Mouse (Mus musculus) layer of hippocampus, adult 9-10 months (tissue): ENCODE results near the gene Cnr2.

ENCODE experiments used
- DNase-seq: peaks from one replicate; pipeline ENCODE4 v3.0.0; 2022; ENCODE audit warnings: low spot score

Cnr2 gene

DNA sequence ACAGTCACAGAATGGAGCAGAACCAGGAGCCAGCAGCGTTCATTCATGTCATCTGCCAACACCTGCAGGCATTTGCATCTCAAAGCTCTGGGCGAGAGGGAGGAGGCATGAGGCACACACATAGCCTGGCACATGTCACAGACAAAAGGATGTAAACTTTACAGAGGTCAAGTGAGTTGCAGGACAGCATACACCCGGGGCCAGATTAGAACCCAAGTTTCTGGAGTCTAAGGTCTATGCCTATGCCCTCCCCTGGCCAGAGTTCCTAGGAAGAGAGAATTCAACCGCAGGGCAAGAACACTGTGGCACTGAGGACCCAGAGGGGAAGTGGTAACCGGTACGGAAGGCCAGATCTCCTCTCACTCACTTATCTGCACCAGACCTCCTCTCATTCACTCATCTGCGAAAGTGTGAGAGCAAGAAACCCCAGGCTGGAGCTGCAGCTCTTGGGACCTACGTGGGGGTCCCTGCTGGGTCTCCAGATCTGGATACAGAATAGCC is at the start of gene Cnr2:
Gene Cnr2, plus strand, starts transcription at position 324 of the 501 bp plus-strand sequence.
- no peak for DNase-seq

- DNase-seq, result no peak
Observed at GRCm38 (mm10) chr4:135847581-135847980, 47.6 kb upstream of the Cnr2 start.

DNA sequence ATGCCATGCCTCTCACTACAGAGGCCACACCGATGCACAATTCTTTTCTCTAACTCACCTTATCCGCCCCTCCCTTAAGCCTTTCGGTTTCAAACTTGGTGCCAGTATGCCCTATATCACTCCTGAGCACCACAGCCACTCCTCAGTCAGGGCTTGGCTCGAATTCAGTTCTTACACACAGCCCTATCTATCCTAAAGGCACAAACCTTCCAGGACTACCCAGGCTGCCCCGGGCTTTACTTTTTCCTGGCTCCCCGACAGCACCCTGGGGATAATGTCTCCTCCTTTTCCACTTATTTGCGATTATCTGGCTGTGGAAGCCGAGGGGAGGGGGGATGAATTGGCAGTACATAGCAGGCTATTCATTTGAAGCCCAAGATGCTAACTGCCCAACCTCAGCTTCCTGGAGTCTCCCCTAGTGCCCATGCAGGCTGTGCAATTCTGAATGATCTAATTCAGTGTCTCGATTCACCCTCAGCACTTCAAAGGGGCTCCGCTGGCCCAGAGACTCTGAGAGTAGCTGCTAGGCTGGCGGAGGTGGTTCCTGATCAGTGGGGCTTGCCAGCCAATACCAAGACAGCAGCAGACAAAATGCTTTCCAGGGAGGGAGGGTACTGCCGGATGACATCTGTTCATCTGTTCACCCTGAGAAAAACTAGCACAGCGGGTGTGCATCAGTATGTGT is 44.6 kb upstream of the Cnr2 start:
- no peak for DNase-seq

- DNase-seq, result no peak
Observed at GRCm38 (mm10) chr4:135851942-135852341, 43.3 kb upstream of the Cnr2 start.

DNA sequence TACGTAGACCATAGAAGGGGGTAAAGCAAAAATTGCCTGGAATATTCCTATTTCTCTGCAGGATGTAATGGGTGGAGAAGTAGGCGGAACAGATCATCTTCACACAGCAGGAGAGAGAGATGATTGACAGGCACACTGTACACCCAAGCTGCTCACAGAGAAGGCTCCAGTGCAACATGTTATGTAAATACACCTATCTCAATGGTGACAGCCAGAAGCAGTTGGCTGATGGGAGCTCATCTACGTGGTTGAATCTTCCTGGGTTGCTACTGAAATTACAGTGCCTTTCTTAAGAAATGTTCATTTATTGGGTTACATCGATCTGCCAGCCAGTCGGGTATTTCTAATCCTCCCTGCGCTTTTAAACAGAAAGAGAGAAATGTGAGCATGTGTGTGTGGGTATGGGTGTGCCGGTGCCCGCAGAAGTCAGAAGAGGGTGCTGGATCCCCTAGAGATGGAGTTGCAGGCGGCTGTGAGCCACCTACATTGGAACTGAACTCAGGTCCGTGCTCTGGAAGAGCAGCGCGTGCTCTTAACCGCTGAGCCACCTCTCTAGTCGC is 41.1 kb upstream of the Cnr2 start:
- no peak for DNase-seq

GRCm38 (mm10) chr4:135854630-135855029 is 40.6 kb upstream of the Cnr2 start:
- DNase-seq, result no peak

DNA sequence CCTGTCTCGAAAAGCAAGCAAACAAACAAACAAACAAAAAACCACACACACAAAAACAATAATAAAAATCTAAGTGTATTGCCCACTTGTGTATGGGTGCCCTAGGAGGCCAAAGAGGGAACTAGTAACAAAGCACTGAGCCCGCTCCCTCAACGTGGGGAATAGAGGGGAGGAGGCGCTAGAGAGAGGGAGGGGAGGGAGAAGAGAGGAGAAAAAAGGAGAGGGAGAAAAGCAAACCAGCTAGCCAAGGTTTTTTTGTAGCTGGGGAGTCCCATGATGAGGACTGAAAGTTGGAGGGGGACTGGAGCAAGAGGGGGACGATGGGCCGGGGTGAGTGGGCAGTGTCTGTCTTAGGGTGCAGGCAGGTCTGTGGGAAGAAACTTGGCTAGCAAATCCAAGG is 40.1 kb upstream of the Cnr2 start:
- no peak for DNase-seq

DNA sequence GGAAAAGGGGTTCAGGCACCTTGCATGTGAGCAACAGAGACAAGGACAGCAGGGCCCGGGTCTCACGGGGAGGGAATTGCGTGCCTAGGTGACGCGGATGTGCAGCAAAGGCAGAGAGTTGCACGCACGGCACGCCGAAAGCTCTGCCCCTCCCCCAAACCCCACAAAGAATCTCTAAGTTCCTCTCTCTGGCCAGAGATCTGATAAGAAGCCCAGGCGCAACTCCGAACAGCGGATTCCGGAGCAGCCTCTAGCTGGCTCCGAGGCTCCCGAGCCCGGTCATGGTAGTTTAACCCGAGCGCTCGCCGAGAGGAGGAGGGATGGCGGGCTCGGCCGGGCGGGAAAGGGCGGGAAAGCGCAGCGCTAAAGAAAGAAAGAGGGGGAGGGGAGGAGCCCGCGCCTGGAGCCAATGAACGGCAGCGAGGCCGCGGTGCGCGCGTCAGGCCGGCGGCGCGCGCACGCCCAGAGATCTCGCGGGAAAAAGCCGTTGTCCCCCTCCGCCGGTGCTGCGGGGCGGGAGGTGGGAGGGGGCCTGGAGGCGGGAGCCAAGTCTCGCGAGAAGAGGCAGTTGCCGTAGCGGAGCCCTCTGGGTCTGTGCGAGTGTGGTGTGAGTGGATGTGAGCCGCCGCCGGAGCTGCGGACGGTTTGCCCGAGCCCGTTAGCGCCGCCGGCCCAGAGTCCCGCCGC is 39.5 kb upstream of the Cnr2 start, which contains the start of gene Srsf10:
Gene Srsf10, plus strand, starts transcription at position 212 of the 687 bp plus-strand sequence.
- peak; percentile 77 for DNase-seq

DNA sequence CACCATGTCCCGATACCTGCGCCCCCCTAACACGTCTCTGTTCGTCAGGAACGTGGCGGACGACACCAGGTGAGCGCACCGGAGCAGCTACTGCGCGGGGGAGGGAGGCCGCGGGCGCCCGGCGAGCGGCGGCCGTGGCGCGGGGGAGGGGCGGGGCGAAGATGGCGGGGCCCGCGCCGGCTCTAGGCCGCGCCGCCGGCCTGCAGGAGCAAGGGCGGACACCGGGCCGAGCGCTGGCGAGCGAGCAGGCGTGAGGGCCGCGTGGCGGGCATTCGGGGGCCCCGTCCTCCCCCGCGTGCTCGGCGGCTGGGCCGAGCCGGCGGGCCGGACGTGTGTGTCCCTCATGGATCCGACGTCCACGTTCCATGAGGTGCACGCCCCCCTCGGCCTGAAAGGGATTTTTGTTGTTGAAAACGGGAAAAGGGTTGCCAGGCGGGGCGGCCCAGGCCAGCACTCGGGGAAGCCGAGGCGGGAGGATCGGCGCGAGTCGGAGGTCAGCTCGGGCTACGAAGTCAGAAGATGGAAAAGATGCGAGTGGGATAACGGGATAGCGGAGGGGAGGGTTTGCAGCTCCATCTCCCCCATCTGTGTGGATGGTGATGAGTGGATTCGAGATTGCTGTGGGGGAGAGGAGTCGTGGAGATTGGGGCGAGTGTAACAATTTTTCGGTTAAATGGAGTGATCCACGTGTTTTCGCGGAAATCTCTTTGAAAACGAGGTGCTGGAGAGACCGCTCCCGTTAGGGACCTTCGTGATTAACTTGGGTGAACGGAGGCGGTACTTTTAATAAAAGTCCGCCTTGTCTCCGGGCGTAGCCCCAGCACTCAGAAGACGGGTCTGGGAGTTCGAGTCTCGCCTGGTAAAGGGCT is 38.7 kb upstream of the Cnr2 start:
- DNase-seq, result no peak

- no peak for DNase-seq
Observed at GRCm38 (mm10) chr4:135857597-135858186, 37.5 kb upstream of the Cnr2 start.

DNA sequence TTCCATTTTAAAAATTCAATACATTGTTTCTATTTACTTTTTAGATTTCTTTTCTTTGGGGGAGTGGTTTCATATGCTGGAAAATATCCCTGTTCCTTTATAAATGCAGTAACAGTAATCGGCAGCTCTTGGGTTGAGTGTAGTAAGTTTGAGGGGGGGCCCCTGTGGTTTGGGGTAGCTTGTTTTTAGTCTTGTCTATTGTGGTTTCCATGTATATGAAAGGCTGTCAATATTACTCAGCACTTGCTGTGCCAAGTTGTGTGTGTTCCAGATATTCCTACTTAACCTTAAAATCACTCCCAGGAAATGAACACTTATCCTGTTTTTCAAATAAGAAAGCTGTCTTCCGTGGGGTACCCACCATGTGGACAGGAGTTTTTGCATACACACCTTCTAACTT is 26.2 kb upstream of the Cnr2 start:
- DNase-seq, result no peak

DNA sequence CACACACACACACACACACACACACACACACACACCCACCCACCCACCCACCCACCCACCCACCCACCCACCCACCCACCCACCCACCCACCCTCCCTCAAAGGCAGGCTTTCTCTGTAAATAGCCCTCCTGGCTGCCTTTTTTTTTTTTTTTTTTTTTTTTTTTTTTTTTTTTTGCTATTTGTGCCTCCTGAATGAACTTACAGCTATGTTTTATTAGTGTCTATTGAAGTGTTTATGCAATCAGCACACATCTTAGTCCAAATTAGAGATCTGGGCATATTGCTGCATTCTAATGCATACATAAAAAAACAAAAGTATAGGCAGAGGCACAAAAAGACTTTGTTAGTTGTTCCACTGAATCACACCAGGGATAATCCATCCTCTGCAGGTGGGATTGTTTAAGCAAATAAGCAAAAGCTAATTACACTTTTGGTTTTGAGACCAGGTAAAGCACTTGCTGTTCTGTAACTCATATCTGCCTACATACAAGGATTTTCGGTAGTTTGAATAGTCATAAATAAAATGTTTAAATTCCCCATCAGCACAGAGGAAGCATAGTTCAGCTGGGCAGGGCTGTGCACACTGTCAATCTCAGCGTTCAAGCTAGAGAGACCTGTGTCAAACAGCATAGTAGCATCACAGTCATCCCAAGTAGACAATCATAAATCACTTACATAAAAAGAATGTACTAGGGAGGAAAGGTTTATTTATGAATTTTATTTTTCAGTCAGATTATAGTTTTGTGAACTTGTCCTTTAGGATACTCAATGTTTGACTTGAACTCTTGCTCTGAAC is 24.8 kb upstream of the Cnr2 start:
- DNase-seq, result no peak

GRCm38 (mm10) chr4:135872015-135872414 is 23.2 kb upstream of the Cnr2 start:
- DNase-seq, result no peak

DNA sequence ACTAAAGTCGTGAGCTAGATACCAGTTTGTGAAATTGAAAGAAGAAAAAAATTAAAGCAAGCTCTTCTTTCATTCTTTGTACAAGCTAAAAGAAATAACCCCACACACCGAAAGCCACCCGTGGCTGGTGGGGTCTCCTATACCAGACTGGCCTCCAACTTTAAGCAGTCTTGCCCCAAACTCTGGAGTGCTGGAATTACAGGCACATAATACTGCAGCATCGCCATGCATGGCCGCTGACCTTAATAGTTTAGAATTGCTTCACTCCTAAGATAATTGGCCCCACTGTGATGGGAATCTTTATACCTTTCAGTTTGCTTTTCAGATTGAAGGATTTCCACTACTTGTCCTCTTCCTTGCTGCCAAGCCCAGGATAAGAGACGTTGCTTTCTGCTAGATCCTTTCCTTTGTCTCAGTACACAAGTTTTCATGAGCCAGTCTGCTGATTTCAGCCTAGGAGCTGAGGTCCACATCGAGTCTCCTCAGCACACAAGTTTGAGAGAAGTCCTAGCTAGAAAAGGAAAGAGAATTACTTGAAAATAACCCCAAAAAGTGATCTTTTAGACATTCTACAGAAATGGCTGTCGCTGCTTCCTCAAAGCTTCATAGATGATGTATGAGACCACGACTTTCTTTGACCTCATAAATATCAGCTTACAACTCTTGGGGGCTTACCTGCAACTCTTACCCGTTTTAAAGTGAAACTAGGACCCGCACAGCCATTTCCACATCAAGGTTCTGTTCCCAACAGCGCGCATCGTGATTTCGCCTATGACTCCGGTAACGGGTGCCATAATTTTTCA is 22.4 kb upstream of the Cnr2 start:
- no peak for DNase-seq

- peak; percentile 80 for DNase-seq
Observed at GRCm38 (mm10) chr4:135873526-135874202, 21.5 kb upstream of the Cnr2 start, which contains the start of gene Pnrc2. Gene Pnrc2, minus strand, starts transcription at chr4:135873850.

DNA sequence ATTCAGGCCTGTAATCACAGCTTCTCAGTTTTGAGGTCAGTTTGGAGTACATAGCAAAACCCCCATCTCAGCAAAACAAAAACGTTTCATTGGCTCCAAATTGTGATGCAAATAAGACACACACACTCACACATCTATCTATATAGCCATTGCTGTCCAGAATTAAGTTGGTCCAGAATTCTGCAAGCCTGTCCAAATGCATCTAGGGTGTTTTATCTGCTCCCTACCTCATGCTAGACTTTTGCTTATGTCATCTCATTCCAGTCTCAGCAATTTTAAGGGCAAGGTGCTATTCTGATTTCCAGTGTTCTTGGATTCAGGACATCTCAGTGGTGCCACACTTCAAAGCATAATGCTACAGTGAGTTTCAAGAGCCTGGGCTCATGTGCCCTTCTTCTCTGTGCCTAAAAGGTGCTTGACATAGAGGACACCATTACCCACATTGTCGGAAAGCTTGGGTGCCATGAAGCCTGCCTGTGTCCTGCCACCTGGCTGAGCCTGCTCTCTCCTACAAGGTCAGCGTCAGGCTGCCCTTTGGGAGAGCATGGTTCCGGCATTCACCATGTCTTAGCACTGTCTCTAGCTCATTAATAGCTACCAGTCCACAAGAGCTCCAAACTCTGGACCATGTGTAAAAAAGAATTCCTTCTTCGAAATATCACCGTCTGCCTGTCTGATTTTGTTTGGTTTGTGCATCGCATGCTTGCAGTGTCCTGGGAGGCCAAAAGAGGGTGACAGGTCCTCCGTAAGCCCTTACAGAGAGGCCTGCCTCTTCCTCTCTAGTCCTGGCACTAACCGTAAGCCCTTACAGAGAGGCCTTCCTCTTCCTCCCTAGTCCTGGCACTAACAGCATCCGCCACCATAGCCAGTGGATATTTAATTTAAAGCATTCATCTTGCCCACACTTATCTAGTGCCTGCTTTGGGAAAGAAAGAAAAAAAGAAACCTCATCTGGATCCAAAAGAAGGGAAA is 20.3 kb upstream of the Cnr2 start:
- DNase-seq, result no peak

GRCm38 (mm10) chr4:135875546-135875945 is 19.6 kb upstream of the Cnr2 start:
- no peak for DNase-seq

GRCm38 (mm10) chr4:135875991-135876582 is 19.1 kb upstream of the Cnr2 start:
- DNase-seq, result no peak
